Mouse (Mus musculus): ENCODE results near the gene Abl1. TPM values are rescaled to one million over a fixed set of nuclear protein-coding genes. Genes with fewer than 3 reads are reported as not detected.
A peak's percentile ranks its signal among the peaks of the same experiment; 100 is the strongest.

Abl1 gene
- total RNA-seq, 1 experiment from 2014 or later: 35.4 TPM

- no peak for ATAC-seq (replicated peaks in 1 of 2; ENCODE audit: insufficient read depth in 1 of 2, low FRiP score in 2 of 2, low TSS enrichment in 1 of 2, low read depth in 1 of 2, poor library complexity in 2 of 2, severe bottlenecking in 2 of 2)
These were observed 74.0 kb downstream of the Abl1 start for GRCm38 (mm10) chr2:31762155-31762554.

- no peak for ATAC-seq (replicated peaks in 1 of 2; ENCODE audit: insufficient read depth in 1 of 2, low FRiP score in 2 of 2, low TSS enrichment in 1 of 2, low read depth in 1 of 2, poor library complexity in 2 of 2, severe bottlenecking in 2 of 2)
These were observed 74.7 kb downstream of the Abl1 start for GRCm38 (mm10) chr2:31762853-31763252.

- peak; percentile 50 to 51; a peak in 3 of 4 replicates for ATAC-seq (replicated peaks in 1 of 2; ENCODE audit: insufficient read depth in 1 of 2, low FRiP score in 2 of 2, low TSS enrichment in 1 of 2, low read depth in 1 of 2, poor library complexity in 2 of 2, severe bottlenecking in 2 of 2)
These were observed 75.1 kb downstream of the Abl1 start for GRCm38 (mm10) chr2:31763271-31763670.

GRCm38 (mm10) chr2:31767104-31767503 is 78.9 kb downstream of the Abl1 start:
- ATAC-seq (replicated peaks in 1 of 2; ENCODE audit: insufficient read depth in 1 of 2, low FRiP score in 2 of 2, low TSS enrichment in 1 of 2, low read depth in 1 of 2, poor library complexity in 2 of 2, severe bottlenecking in 2 of 2): no peak

GRCm38 (mm10) chr2:31767815-31768214 is 79.6 kb downstream of the Abl1 start:
- no peak for ATAC-seq (replicated peaks in 1 of 2; ENCODE audit: insufficient read depth in 1 of 2, low FRiP score in 2 of 2, low TSS enrichment in 1 of 2, low read depth in 1 of 2, poor library complexity in 2 of 2, severe bottlenecking in 2 of 2)

GRCm38 (mm10) chr2:31769115-31769514 is 80.9 kb downstream of the Abl1 start:
- peak; percentile 18 to 23; a peak in 1 of 4 replicates for ATAC-seq (replicated peaks in 1 of 2; ENCODE audit: insufficient read depth in 1 of 2, low FRiP score in 2 of 2, low TSS enrichment in 1 of 2, low read depth in 1 of 2, poor library complexity in 2 of 2, severe bottlenecking in 2 of 2)

GRCm38 (mm10) chr2:31769631-31770111 is 81.5 kb downstream of the Abl1 start:
- peak in 1 of 2 experiments; percentile 46; a peak in 3 of 4 replicates for ATAC-seq (replicated peaks in 1 of 2; ENCODE audit: insufficient read depth in 1 of 2, low FRiP score in 2 of 2, low TSS enrichment in 1 of 2, low read depth in 1 of 2, poor library complexity in 2 of 2, severe bottlenecking in 2 of 2)

- peak; percentile 75 to 94 for ATAC-seq (replicated peaks in 1 of 2; ENCODE audit: insufficient read depth in 1 of 2, low FRiP score in 2 of 2, low TSS enrichment in 1 of 2, low read depth in 1 of 2, poor library complexity in 2 of 2, severe bottlenecking in 2 of 2)
These were observed 82.7 kb downstream of the Abl1 start for GRCm38 (mm10) chr2:31770781-31771441.

GRCm38 (mm10) chr2:31776479-31776878 is 88.3 kb downstream of the Abl1 start:
- no peak for ATAC-seq (replicated peaks in 1 of 2; ENCODE audit: insufficient read depth in 1 of 2, low FRiP score in 2 of 2, low TSS enrichment in 1 of 2, low read depth in 1 of 2, poor library complexity in 2 of 2, severe bottlenecking in 2 of 2)

GRCm38 (mm10) chr2:31779258-31779657 is 91.1 kb downstream of the Abl1 start:
- ATAC-seq (replicated peaks in 1 of 2; ENCODE audit: insufficient read depth in 1 of 2, low FRiP score in 2 of 2, low TSS enrichment in 1 of 2, low read depth in 1 of 2, poor library complexity in 2 of 2, severe bottlenecking in 2 of 2): no peak

GRCm38 (mm10) chr2:31782958-31783602 is 94.9 kb downstream of the Abl1 start:
- ATAC-seq (replicated peaks in 1 of 2; ENCODE audit: insufficient read depth in 1 of 2, low FRiP score in 2 of 2, low TSS enrichment in 1 of 2, low read depth in 1 of 2, poor library complexity in 2 of 2, severe bottlenecking in 2 of 2): no peak

GRCm38 (mm10) chr2:31785074-31785473 is 96.9 kb downstream of the Abl1 start:
- ATAC-seq (replicated peaks in 1 of 2; ENCODE audit: insufficient read depth in 1 of 2, low FRiP score in 2 of 2, low TSS enrichment in 1 of 2, low read depth in 1 of 2, poor library complexity in 2 of 2, severe bottlenecking in 2 of 2): peak; percentile 71 to 77; a peak in 3 of 4 replicates

GRCm38 (mm10) chr2:31787029-31787428 is 98.9 kb downstream of the Abl1 start:
- ATAC-seq (replicated peaks in 1 of 2; ENCODE audit: insufficient read depth in 1 of 2, low FRiP score in 2 of 2, low TSS enrichment in 1 of 2, low read depth in 1 of 2, poor library complexity in 2 of 2, severe bottlenecking in 2 of 2): peak in 1 of 2 experiments; percentile 59; a peak in 2 of 4 replicates

- no peak for ATAC-seq (replicated peaks in 1 of 2; ENCODE audit: insufficient read depth in 1 of 2, low FRiP score in 2 of 2, low TSS enrichment in 1 of 2, low read depth in 1 of 2, poor library complexity in 2 of 2, severe bottlenecking in 2 of 2)
These were observed 100.1 kb downstream of the Abl1 start for GRCm38 (mm10) chr2:31788227-31788626.

- no peak for ATAC-seq (replicated peaks in 1 of 2; ENCODE audit: insufficient read depth in 1 of 2, low FRiP score in 2 of 2, low TSS enrichment in 1 of 2, low read depth in 1 of 2, poor library complexity in 2 of 2, severe bottlenecking in 2 of 2)
These were observed 101.0 kb downstream of the Abl1 start for GRCm38 (mm10) chr2:31789215-31789614.

GRCm38 (mm10) chr2:31790728-31791251 is 102.6 kb downstream of the Abl1 start:
- no peak for ATAC-seq (replicated peaks in 1 of 2; ENCODE audit: insufficient read depth in 1 of 2, low FRiP score in 2 of 2, low TSS enrichment in 1 of 2, low read depth in 1 of 2, poor library complexity in 2 of 2, severe bottlenecking in 2 of 2)

- no peak for ATAC-seq (replicated peaks in 1 of 2; ENCODE audit: insufficient read depth in 1 of 2, low FRiP score in 2 of 2, low TSS enrichment in 1 of 2, low read depth in 1 of 2, poor library complexity in 2 of 2, severe bottlenecking in 2 of 2)
These were observed 103.1 kb downstream of the Abl1 start for GRCm38 (mm10) chr2:31791260-31791659.

GRCm38 (mm10) chr2:31792611-31793010 is 104.4 kb downstream of the Abl1 start:
- no peak for ATAC-seq (replicated peaks in 1 of 2; ENCODE audit: insufficient read depth in 1 of 2, low FRiP score in 2 of 2, low TSS enrichment in 1 of 2, low read depth in 1 of 2, poor library complexity in 2 of 2, severe bottlenecking in 2 of 2)
